Mouse (Mus musculus): Measurements from ENCODE around the gene Pakap.

DNA sequence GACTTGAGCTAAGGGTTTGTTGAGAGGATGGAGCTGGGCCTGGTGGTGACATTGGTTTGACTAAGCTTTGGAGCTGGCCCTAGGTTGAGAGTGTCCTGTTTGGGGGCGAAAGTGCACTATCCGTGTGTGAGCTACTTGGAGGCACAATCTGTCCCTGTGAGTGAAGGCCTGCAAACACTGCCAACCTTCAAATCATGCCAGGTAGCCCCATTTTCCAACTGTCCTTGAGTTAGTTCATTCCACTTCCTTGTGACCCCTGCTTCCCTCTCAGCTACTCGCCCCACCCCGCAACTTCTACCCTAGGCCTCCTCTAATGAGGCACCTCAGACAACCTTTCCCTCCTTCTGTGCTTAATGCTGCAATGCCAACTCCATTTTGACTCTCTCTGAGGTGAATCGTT lies 234.0 kb downstream of the Pakap start:
- no peak for TF ChIP-seq CTCF (IDR thresholded peaks at IDR 0.05; ENCODE audit: borderline replicate concordance, insufficient read depth, low read depth, low read length)
- TF ChIP-seq POLR2A (IDR thresholded peaks at IDR 0.05; ENCODE audit: borderline replicate concordance, insufficient read depth, low read length) = no peak

Data from cerebellum, adult 2 months (tissue).